Mouse (Mus musculus) thymus, adult 2 months (tissue): ENCODE measurements around the gene Ifnar1. TPM values are rescaled to one million over a fixed set of nuclear protein-coding genes. Genes with fewer than 3 reads are reported as not detected.
"Not testable (repeated sequence)": the region's sequence is repeated elsewhere in the genome, so short reads cannot be mapped to it uniquely, and the experiment has no call there.

Experiments used
- DNase-seq: peaks from one replicate; pipeline ENCODE4 v3.0.0; 2021
- H3K27ac ChIP-seq: fragments of 200-500 bp; 2 replicates; pipeline ENCODE4 v1.5.1; 2012; ENCODE audit warnings: low read length, control low read depth; ENCODE audit not compliant: control insufficient read depth, insufficient read depth
- H3K27me3 ChIP-seq: fragments of 200-500 bp; 2 replicates; pipeline ENCODE4 v1.6.1; 2012; ENCODE audit warnings: mild to moderate bottlenecking, low read length, moderate library complexity, mixed read lengths; ENCODE audit not compliant: control insufficient read depth, insufficient read depth
- H3K36me3 ChIP-seq: fragments of 200-500 bp; 2 replicates; pipeline ENCODE4 v1.6.1; 2012; ENCODE audit warnings: mild to moderate bottlenecking, low read length, moderate library complexity; ENCODE audit not compliant: control insufficient read depth, insufficient read depth
- H3K4me1 ChIP-seq: fragments of 200-500 bp; replicated peaks from 2 replicates; pipeline ENCODE4 v1.6.1; 2012; ENCODE audit warnings: low read length; ENCODE audit not compliant: control insufficient read depth, insufficient read depth
- H3K4me3 ChIP-seq: fragments of 200-500 bp; 2 replicates; pipeline ENCODE4 v1.5.1; 2012; ENCODE audit warnings: mild to moderate bottlenecking, low read length, control low read depth, moderate library complexity; ENCODE audit not compliant: control insufficient read depth, insufficient read depth
- CTCF ChIP-seq: fragments of 200-500 bp; IDR thresholded peaks from 2 replicates; pipeline ENCODE4 v1.5.1; 2012; ENCODE audit warnings: mild to moderate bottlenecking, control low read depth, low read length, moderate library complexity, borderline replicate concordance; ENCODE audit not compliant: control insufficient read depth, poor library complexity, insufficient read depth; ENCODE audit errors: extremely low read depth
- POLR2A ChIP-seq: fragments of 200-500 bp; IDR thresholded peaks from 2 replicates; pipeline ENCODE4 v1.6.1; 2012; ENCODE audit warnings: mild to moderate bottlenecking, low read length, control low read depth, moderate library complexity; ENCODE audit not compliant: control insufficient read depth, poor library complexity, insufficient read depth; ENCODE audit errors: extremely low read depth
- WGBS: fragments of 180-500 bp; shearing (Covaris S2); methylation state at CpG from one replicate; pipeline ENCODE4 v1.1.7; 2018; 5-methylcytosine and 5-hydroxymethylcytosine counted together
- polyA plus RNA-seq: library from polyadenylated mRNA; depleted of rRNA; stranded (reverse); fragments of >200 nt; gene quantifications from 2 replicates; pipeline ENCODE4 v1.2.3, GENCODE M21; 2012

Ifnar1 gene
- polyA plus RNA-seq, 1 experiment, result 47.0 TPM

DNA sequence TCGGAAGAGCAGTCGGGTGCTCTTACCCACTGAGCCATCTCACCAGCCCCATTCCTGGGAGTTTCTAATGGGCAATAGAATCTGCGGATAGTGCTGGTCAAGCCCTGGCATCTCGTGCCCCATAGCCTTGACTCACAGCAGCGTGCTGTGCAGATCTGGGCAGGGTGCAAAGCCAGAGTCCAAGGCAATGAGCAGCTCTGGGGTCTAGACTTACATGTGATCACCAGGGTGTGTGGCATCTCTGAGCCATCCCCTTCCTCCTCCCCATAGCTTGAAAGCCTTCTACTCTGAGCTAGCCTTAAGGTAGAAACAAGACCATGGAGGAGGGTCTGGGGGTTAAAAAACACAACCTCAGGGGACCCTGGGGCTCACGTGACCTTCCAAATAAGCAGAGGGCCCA lies 41.2 kb downstream of the Ifnar1 start:
- H3K27me3 ChIP-seq, result no peaks in the 10 kb centered on the region
- no peaks in the 10 kb centered on the region for H3K36me3 ChIP-seq
- no peak overlapping the region for H3K27ac ChIP-seq
- DNase-seq, result no peak
- no peak overlapping the region for H3K4me3 ChIP-seq
- H3K4me1 ChIP-seq, result peaks cover 10% of the 10 kb centered on the region
- 98% methylated on average over 6 of the region's 6 CpGs for WGBS
- TF ChIP-seq CTCF (no peak), POLR2A (no peak)

- no peaks in the 10 kb centered on the region for H3K36me3 ChIP-seq
- peaks cover 10% of the 10 kb centered on the region for H3K4me1 ChIP-seq
- TF ChIP-seq POLR2A, result no peak
- TF ChIP-seq CTCF, result no peak
- DNase-seq, result no peak
- no peak overlapping the region for H3K4me3 ChIP-seq
- no peaks in the 10 kb centered on the region for H3K27me3 ChIP-seq
- WGBS, result 63% methylated on average over 10 of the region's 10 CpGs
- no peak overlapping the region for H3K27ac ChIP-seq
Measured at GRCm38 (mm10) chr16:91527051-91527450, 42.0 kb downstream of the Ifnar1 start.

GRCm38 (mm10) chr16:91527500-91527899 lies 42.5 kb downstream of the Ifnar1 start:
- H3K4me3 ChIP-seq, result no peak overlapping the region
- WGBS, result 38% methylated on average over 5 of the region's 5 CpGs
- H3K27ac ChIP-seq, result no peak overlapping the region

DNA sequence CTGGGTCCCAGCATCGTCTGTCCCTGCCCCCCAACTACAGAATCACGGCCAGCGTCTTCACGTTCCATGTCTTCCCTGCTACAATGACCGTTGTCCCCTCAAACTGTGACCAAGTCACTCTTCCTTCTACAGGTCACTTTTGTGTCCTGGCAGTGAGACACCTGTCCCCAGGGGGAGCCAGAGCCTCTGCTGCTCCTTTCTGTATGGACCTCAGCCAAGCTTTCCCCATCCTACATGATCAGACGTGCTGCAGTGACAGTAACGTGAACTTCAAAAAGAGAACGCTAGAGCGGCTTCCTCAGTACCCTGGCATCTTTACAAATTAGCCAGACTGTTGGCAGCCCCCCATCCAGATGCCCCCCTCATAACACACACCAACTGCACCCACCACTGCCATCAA lies 43.5 kb downstream of the Ifnar1 start:
- Histone ChIP-seq H3K36me3 (no peaks in the 10 kb centered on the region), H3K27me3 (no peaks in the 10 kb centered on the region), H3K27ac (no peak overlapping the region), H3K4me1 (peaks cover 17% of the 10 kb centered on the region), H3K4me3 (no peak overlapping the region)
- WGBS, result 81% methylated on average over 9 of the region's 9 CpGs
- DNase-seq, result no peak
- TF ChIP-seq CTCF (no peak), POLR2A (no peak)

More at GRCm38 (mm10) chr16:91527500-91527899, 42.5 kb downstream of the Ifnar1 start:
- no peaks in the 10 kb centered on the region for H3K36me3 ChIP-seq
- DNase-seq, result no peak
- no peaks in the 10 kb centered on the region for H3K27me3 ChIP-seq
- H3K4me1 ChIP-seq, result peaks cover 10% of the 10 kb centered on the region
- TF ChIP-seq POLR2A (no peak), CTCF (no peak)

DNA sequence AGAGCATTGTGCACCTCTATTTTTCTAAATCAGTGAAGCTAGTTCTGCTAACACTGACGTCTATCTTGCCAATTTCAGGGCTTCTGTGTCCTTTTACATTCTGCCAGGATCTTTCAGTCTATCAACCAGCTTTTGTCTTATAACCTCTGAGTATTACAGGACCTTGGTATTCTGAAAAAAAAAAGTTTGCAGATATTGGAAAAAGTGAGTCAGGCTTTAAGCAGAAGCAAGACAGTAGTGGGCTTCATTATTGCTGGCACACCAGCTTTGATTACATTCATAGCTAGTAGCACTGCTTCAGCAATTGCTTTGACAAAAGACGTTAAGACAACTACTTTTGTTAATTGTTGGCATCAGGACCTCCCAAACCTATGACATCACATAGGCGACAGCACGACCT lies 45.8 kb downstream of the Ifnar1 start:
- H3K36me3 ChIP-seq, DNase-seq, H3K4me3 ChIP-seq, H3K27ac ChIP-seq, H3K27me3 ChIP-seq: not testable (repeated sequence)
- WGBS, result 94% methylated on average over 4 of the region's 4 CpGs
- peaks cover 32% of the 10 kb centered on the region for H3K4me1 ChIP-seq

GRCm38 (mm10) chr16:91531856-91532255 lies 46.8 kb downstream of the Ifnar1 start:
- H3K27me3 ChIP-seq, result no peaks in the 10 kb centered on the region

GRCm38 (mm10) chr16:91532429-91532828 lies 47.4 kb downstream of the Ifnar1 start:
- H3K4me3 ChIP-seq, result no peak overlapping the region
- no peak for DNase-seq
- no peaks in the 10 kb centered on the region for H3K27me3 ChIP-seq
- H3K4me1 ChIP-seq, result peaks cover 31% of the 10 kb centered on the region
- 89% methylated on average over 2 of the region's 2 CpGs for WGBS
- H3K27ac ChIP-seq, result no peak overlapping the region
- H3K36me3 ChIP-seq, result no peaks in the 10 kb centered on the region
- TF ChIP-seq POLR2A, result no peak
- no peak for TF ChIP-seq CTCF

More at GRCm38 (mm10) chr16:91531856-91532255, 46.8 kb downstream of the Ifnar1 start:
- Histone ChIP-seq H3K4me1 (peaks cover 32% of the 10 kb centered on the region), H3K27ac (no peak overlapping the region), H3K4me3 (no peak overlapping the region), H3K36me3 (no peaks in the 10 kb centered on the region)
- no peak for DNase-seq
- TF ChIP-seq CTCF, result no peak
- no peak for TF ChIP-seq POLR2A
- WGBS, result 91% methylated on average over 6 of the region's 6 CpGs
